Mouse (Mus musculus) MEL (cell line): ENCODE data around the gene Mip. TPM values are rescaled to one million over a fixed set of nuclear protein-coding genes. Genes with fewer than 3 reads are reported as not detected.

Experiments used
- DNase-seq: peaks from one replicate; pipeline ENCODE4 v3.0.0; 2011; ENCODE audit warnings: low read depth, low spot score
- H3K27ac ChIP-seq: 2 replicates; pipeline ENCODE4 v1.5.1; 2012; ENCODE audit warnings: low read depth, mild to moderate bottlenecking, control low read depth, low read length, moderate library complexity; ENCODE audit not compliant: control insufficient read depth
- H3K27me3 ChIP-seq, 2 experiments: fragments of 150-350 bp in 1 of 2; sonication (generic) in 1 of 2; 2 replicates each; pipeline ENCODE4 v1.6.1; 2012; ENCODE audit warnings: low read length in 2 of 2, mild to moderate bottlenecking in 2 of 2, improper control_type of control experiment in 1 of 2, moderate library complexity in 1 of 2; ENCODE audit not compliant: insufficient read depth in 2 of 2, control insufficient read depth in 1 of 2
- H3K36me3 ChIP-seq, 2 experiments: 2 replicates each; pipeline ENCODE4 v1.6.1; 2012 to 2014; ENCODE audit warnings: low read length in 2 of 2, improper control_type of control experiment in 1 of 2, inconsistent platforms in 1 of 2, mild to moderate bottlenecking in 1 of 2; ENCODE audit not compliant: insufficient read depth in 2 of 2, control insufficient read depth in 1 of 2
- H3K4me1 ChIP-seq, 2 experiments: fragments of 150-350 bp in 1 of 2; sonication (generic) in 1 of 2; 2 replicates each; pipeline ENCODE4 v1.6.1; 2012; ENCODE audit warnings: low read length in 2 of 2, improper control_type of control experiment in 1 of 2, mild to moderate bottlenecking in 1 of 2; ENCODE audit not compliant: insufficient read depth in 2 of 2, control insufficient read depth in 1 of 2
- H3K4me3 ChIP-seq, 2 experiments: fragments of 150-350 bp in 1 of 2; sonication (generic) in 1 of 2; 2 replicates each; pipeline ENCODE4 v1.5.1; 2012; ENCODE audit warnings: low read depth in 2 of 2, low read length in 2 of 2, mild to moderate bottlenecking in 2 of 2, moderate library complexity in 2 of 2, control low read depth in 1 of 2, improper control_type of control experiment in 1 of 2; ENCODE audit not compliant: control insufficient read depth in 1 of 2, insufficient read depth in 1 of 2
- H3K79me2 ChIP-seq: 2 replicates; pipeline ENCODE4 v1.6.1; 2012; ENCODE audit warnings: mild to moderate bottlenecking, low read length, moderate library complexity; ENCODE audit not compliant: control insufficient read depth, poor library complexity, insufficient read depth
- H3K9ac ChIP-seq: 2 replicates; pipeline ENCODE4 v1.6.1; 2012; ENCODE audit warnings: low read depth, mild to moderate bottlenecking, control low read depth, low read length, moderate library complexity; ENCODE audit not compliant: control insufficient read depth, poor library complexity, severe bottlenecking
- H3K9me3 ChIP-seq: fragments of 150-350 bp; sonication (generic); replicated peaks from 2 replicates; pipeline ENCODE4 v1.6.1; 2012; ENCODE audit warnings: mild to moderate bottlenecking, low read length, improper control_type of control experiment, moderate library complexity; ENCODE audit not compliant: insufficient read depth
- BHLHE40 ChIP-seq: IDR thresholded peaks from 2 replicates; pipeline ENCODE4 v1.6.1; 2012; ENCODE audit warnings: low read depth, mild to moderate bottlenecking, inconsistent platforms, low read length, improper control_type of control experiment, borderline replicate concordance
- CHD1 ChIP-seq: IDR thresholded peaks from 2 replicates; pipeline ENCODE4 v1.6.1; 2012; ENCODE audit warnings: low read depth, mild to moderate bottlenecking, inconsistent platforms, low read length, improper control_type of control experiment
- E2F4 ChIP-seq: IDR thresholded peaks from 2 replicates; pipeline ENCODE4 v1.6.1; 2011; ENCODE audit warnings: low read depth, low read length, improper control_type of control experiment, borderline replicate concordance
- EP300 ChIP-seq, 2 experiments: IDR thresholded peaks; 2 replicates each; pipeline ENCODE4 v1.6.1; 2011; ENCODE audit warnings: improper control_type of control experiment in 2 of 2, low read length in 2 of 2, low read depth in 1 of 2, mild to moderate bottlenecking in 1 of 2
- GABPA ChIP-seq: IDR thresholded peaks from 2 replicates; pipeline ENCODE4 v1.6.1; 2012; ENCODE audit warnings: low read depth, mild to moderate bottlenecking, inconsistent platforms, low read length, improper control_type of control experiment, moderate library complexity
- GATA1 ChIP-seq: IDR thresholded peaks from 2 replicates; pipeline ENCODE4 v1.6.1; 2011; ENCODE audit warnings: low read depth, low read length, improper control_type of control experiment
- HCFC1 ChIP-seq: IDR thresholded peaks from 2 replicates; pipeline ENCODE4 v1.6.1; 2012; ENCODE audit warnings: low read depth, mild to moderate bottlenecking, inconsistent platforms, low read length, improper control_type of control experiment, moderate library complexity
- MAFK ChIP-seq: IDR thresholded peaks from 2 replicates; pipeline ENCODE4 v1.6.1; 2011; ENCODE audit warnings: low read depth, mild to moderate bottlenecking, low read length, improper control_type of control experiment, borderline replicate concordance
- MAX ChIP-seq: IDR thresholded peaks from 2 replicates; pipeline ENCODE4 v1.6.1; 2011; ENCODE audit warnings: low read length, improper control_type of control experiment
- MAZ ChIP-seq: IDR thresholded peaks from 2 replicates; pipeline ENCODE4 v1.6.1; 2012; ENCODE audit warnings: low read depth, mild to moderate bottlenecking, inconsistent platforms, low read length, improper control_type of control experiment
- MEF2A ChIP-seq: IDR thresholded peaks from 2 replicates; pipeline ENCODE4 v1.6.1; 2014; ENCODE audit warnings: low read depth, mild to moderate bottlenecking, inconsistent platforms, low read length, improper control_type of control experiment; ENCODE audit not compliant: poor library complexity, insufficient replicate concordance, severe bottlenecking; ENCODE audit errors: extremely low read depth
- MXI1 ChIP-seq: IDR thresholded peaks from 2 replicates; pipeline ENCODE4 v1.6.1; 2011; ENCODE audit warnings: mild to moderate bottlenecking, low read depth, low read length, improper control_type of control experiment
- NELFE ChIP-seq: IDR thresholded peaks from 2 replicates; pipeline ENCODE4 v1.6.1; 2011; ENCODE audit warnings: low read depth, low read length, improper control_type of control experiment
- POLR2A ChIP-seq, 2 experiments: IDR thresholded peaks; 2 replicates each; pipeline ENCODE4 v1.6.1; 2011 to 2012; ENCODE audit warnings: low read length in 2 of 2, mild to moderate bottlenecking in 2 of 2, control low read depth in 1 of 2, improper control_type of control experiment in 1 of 2, low read depth in 1 of 2, moderate library complexity in 1 of 2; ENCODE audit not compliant: control insufficient read depth in 1 of 2, insufficient read depth in 1 of 2, poor library complexity in 1 of 2
- POLR2AphosphoS5 ChIP-seq: IDR thresholded peaks from 2 replicates; pipeline ENCODE4 v1.6.1; 2012; ENCODE audit warnings: low read depth, borderline replicate concordance, mild to moderate bottlenecking, inconsistent platforms, low read length, moderate library complexity, mixed read lengths
- RAD21 ChIP-seq: IDR thresholded peaks from 2 replicates; pipeline ENCODE4 v1.6.1; 2011; ENCODE audit warnings: mild to moderate bottlenecking, low read depth, low read length, improper control_type of control experiment
- RCOR1 ChIP-seq: IDR thresholded peaks from 2 replicates; pipeline ENCODE4 v1.6.1; 2012; ENCODE audit warnings: low read depth, mild to moderate bottlenecking, inconsistent platforms, low read length, improper control_type of control experiment
- SIN3A ChIP-seq: IDR thresholded peaks from 2 replicates; pipeline ENCODE4 v1.6.1; 2012; ENCODE audit warnings: low read length, improper control_type of control experiment, inconsistent platforms
- SMC3 ChIP-seq: IDR thresholded peaks from 2 replicates; pipeline ENCODE4 v1.6.1; 2011; ENCODE audit warnings: low read depth, low read length, improper control_type of control experiment
- TAL1 ChIP-seq: IDR thresholded peaks from 2 replicates; pipeline ENCODE4 v1.6.1; 2012; ENCODE audit warnings: mild to moderate bottlenecking, inconsistent platforms, low read length, moderate library complexity, mixed read lengths
- TBP ChIP-seq: IDR thresholded peaks from 2 replicates; pipeline ENCODE4 v1.8.0; 2011; ENCODE audit warnings: low read depth, low read length, improper control_type of control experiment
- USF1 ChIP-seq: IDR thresholded peaks from 2 replicates; pipeline ENCODE4 v1.6.1; 2014; ENCODE audit warnings: low read depth, mild to moderate bottlenecking, inconsistent platforms, low read length, improper control_type of control experiment, moderate library complexity
- USF2 ChIP-seq, 2 experiments: IDR thresholded peaks; 2 replicates each; pipeline ENCODE4 v1.6.1; 2011 to 2012; ENCODE audit warnings: improper control_type of control experiment in 2 of 2, low read length in 2 of 2, borderline replicate concordance in 1 of 2, inconsistent platforms in 1 of 2, low read depth in 1 of 2, mild to moderate bottlenecking in 1 of 2; ENCODE audit not compliant: insufficient read depth in 1 of 2
- ZC3H11A ChIP-seq: IDR thresholded peaks from 2 replicates; pipeline ENCODE4 v1.6.1; 2012; ENCODE audit warnings: low read depth, mild to moderate bottlenecking, inconsistent platforms, low read length, improper control_type of control experiment
- ZMIZ1 ChIP-seq: IDR thresholded peaks from 2 replicates; pipeline ENCODE4 v1.6.1; 2012; ENCODE audit warnings: low read depth, mild to moderate bottlenecking, inconsistent platforms, low read length, improper control_type of control experiment, moderate library complexity
- polyA plus RNA-seq, 2 experiments: library from polyadenylated mRNA; stranded (reverse) in 1 of 2; unstranded in 1 of 2; fragments of >175 nt in 1 of 2; fragments of >200 nt in 1 of 2; gene quantifications; 2 replicates each; pipeline versions ENCODE4 v1.2.1 to v1.2.4; 2012; ENCODE audit warnings: low replicate concordance in 2 of 2, low read depth in 1 of 2; ENCODE audit not compliant: insufficient read length in 2 of 2, insufficient read depth in 1 of 2, missing spikeins in 1 of 2
- total RNA-seq: library from RNA; depleted of rRNA; stranded (reverse); fragments of 300-350 nt; gene quantifications from 2 replicates; pipeline ENCODE4 v1.2.3, GENCODE M21; 2012

Mip gene
- total and polyA plus RNA-seq, 3 experiments = 0.04 TPM; not detected in 2

DNA sequence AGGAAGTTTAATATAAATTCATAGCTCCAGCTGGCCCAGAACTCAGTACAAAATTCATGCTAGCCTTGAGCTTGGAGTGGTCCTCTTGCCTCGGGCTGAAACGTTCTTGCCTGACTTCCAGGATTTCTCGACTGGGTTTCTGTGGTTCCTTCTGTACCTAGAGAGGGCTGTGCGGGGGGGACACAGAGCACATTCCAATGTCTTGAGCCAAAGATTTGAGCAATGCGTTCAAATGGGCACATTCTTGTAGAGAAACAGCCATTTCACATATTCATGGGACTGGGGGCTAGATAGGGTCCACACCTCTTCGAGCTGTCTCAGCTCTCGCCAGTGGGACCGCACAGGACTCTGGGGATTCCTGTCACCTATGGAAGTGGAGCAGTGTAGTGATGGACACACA lies 30.3 kb downstream of the Mip start:
- H3K4me3 ChIP-seq = no peak overlapping the region
- H3K27ac ChIP-seq = no peak overlapping the region
- no peaks in the 10 kb centered on the region for H3K27me3 ChIP-seq
- H3K9me3 ChIP-seq = no peaks in the 10 kb centered on the region
- peaks cover 0 to 8% of the 10 kb centered on the region in 2 experiments; a peak in 3 of 4 replicates for H3K4me1 ChIP-seq
- no peak overlapping the region for H3K9ac ChIP-seq
- H3K36me3 ChIP-seq = peaks cover 0 to 2% of the 10 kb centered on the region in 2 experiments
- TF ChIP-seq MAZ = no peak
- no peak for TF ChIP-seq ZC3H11A
- TF ChIP-seq MEF2A = no peak
- TF ChIP-seq POLR2A (IDR thresholded peaks at IDR 0.05; ENCODE audit: control insufficient read depth in 1 of 2, insufficient read depth in 1 of 2, low read depth in 1 of 2, low read length in 2 of 2, poor library complexity in 1 of 2) = no peak
- no peak for TF ChIP-seq POLR2AphosphoS5
- no peak for TF ChIP-seq SIN3A
- no peak for TF ChIP-seq GABPA
- DNase-seq = no peak
- no peaks in the 10 kb centered on the region for H3K79me2 ChIP-seq

DNA sequence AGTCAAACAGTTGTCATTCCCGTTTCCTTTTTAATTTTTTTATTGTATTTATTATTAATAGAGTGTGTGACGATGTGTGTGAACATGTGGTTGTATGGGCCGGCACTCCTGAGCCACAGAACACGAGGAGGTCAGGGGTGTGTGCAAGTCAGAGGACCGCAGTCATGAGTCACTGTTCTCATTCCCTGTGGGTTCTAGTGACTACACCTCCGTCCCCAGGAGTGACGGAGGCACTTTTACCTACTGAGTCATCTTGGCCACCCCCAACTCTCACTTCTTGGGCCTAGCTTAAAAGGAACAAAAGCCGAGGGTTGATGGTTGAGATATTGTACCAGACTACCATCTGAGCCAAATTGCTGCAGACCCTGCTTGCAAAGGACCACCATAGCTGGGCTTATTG lies 30.7 kb downstream of the Mip start:
- Histone ChIP-seq H3K79me2 (no peaks in the 10 kb centered on the region), H3K27me3 (no peaks in the 10 kb centered on the region), H3K27ac (no peak overlapping the region), H3K9ac (no peak overlapping the region), H3K9me3 (no peaks in the 10 kb centered on the region), H3K4me1 (peaks cover 0 to 8% of the 10 kb centered on the region in 2 experiments; a peak in 3 of 4 replicates), H3K36me3 (peaks cover 0 to 2% of the 10 kb centered on the region in 2 experiments), H3K4me3 (no peak overlapping the region)
- no peak for DNase-seq
- TF ChIP-seq USF1 (no peak), MAX (no peak), MXI1 (no peak), GATA1 (no peak), TBP (no peak), SMC3 (no peak), MAFK (no peak), TAL1 (no peak), EP300 (IDR thresholded peaks at IDR 0.05; ENCODE audit: low read depth in 1 of 2, low read length in 2 of 2) (no peak), USF2 (IDR thresholded peaks at IDR 0.05; ENCODE audit: borderline replicate concordance in 1 of 2, insufficient read depth in 1 of 2, low read depth in 1 of 2, low read length in 2 of 2) (no peak), RAD21 (no peak), NELFE (no peak), CHD1 (no peak), HCFC1 (no peak), ZMIZ1 (no peak), E2F4 (no peak), RCOR1 (no peak), BHLHE40 (no peak), MAZ (no peak)
